Mouse (Mus musculus): ENCODE measurements around the gene Rab22a. TPM values are rescaled to one million over a fixed set of nuclear protein-coding genes. Genes with fewer than 3 reads are reported as not detected.

Rab22a gene
- polyA plus RNA-seq, 1 experiment: 32.6 TPM

DNA sequence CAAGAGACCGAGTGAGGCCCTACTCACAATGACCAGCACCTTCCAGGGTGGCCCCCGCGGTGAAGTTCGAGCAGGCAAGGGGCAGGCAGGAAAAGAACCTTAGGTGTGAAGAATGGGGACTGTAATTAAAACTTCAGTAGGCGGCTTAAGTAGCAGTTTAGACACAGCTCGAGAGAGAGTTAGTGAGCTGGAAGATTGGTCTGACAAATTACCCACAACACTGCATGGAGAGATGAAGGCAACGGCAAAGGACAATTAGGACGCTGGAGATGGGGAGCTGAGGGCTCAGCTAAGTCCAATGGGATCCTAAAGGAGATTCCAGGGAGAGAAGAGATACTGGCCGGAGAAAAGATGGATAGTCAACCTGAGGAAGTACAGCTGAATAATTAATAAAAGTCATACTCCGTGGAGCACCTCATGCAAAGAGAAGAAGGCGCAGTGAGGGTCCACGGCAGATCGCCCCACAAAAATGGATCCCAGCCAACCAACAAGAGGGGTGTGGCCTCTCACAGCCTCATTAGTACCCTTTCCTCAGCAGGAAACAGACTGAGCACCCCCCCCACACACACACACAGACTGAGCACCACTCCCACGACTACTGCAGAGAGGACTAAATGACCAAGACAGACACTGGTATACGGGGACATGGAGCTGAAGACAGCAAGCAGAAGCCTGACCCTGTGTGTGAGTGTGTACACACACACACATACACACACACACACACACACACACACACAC is 17.1 kb upstream of the Rab22a start:
- Histone ChIP-seq H3K4me1 (ENCODE audit: control insufficient read depth, insufficient read depth, low read length) (no peaks in the 10 kb centered on the region), H3K27ac (ENCODE audit: insufficient read depth, low read depth, low read length) (no peak overlapping the region), H3K4me3 (ENCODE audit: insufficient read depth, low read length) (no peak overlapping the region)
- TF ChIP-seq POLR2A (IDR thresholded peaks at IDR 0.05; ENCODE audit: borderline replicate concordance, low read depth, low read length): no peak
- TF ChIP-seq CTCF (IDR thresholded peaks at IDR 0.05; ENCODE audit: low read depth, low read length): no peak

DNA sequence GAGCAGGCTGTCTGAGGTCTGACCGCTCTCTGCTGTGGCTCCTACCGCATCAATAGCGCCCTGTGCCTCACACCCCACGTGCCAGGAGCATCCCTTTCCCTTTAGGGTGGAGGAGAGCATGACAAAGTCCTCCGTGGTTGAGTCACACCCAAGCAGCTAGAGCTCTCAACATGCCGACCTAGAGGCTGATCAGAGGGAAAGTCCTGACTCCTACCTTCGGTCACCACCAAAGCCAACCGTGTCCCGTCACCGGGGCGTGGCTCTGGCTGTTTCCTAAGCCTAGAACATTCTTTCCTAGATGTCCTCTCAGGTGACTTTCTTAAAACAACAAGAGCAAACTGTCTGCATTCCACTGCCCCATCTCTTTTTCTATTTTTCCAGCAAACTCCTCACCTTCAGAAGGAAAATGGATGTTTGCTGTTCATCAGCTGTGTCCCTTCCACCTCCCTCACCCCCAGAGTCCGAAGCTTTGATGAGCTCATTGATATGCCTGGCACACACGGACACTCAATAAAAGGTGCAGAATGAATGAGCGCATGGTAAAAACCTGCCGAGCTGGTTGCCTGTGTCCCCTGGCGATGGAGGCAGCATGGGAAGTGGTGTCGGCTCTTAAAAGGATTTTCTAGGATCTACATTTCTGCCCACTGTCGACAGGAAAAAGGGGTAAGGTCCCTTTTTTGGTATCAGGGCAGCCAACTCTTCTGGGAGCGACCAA is 12.2 kb upstream of the Rab22a start:
- no peak for TF ChIP-seq POLR2A (IDR thresholded peaks at IDR 0.05; ENCODE audit: borderline replicate concordance, low read depth, low read length)
- no peak for TF ChIP-seq CTCF (IDR thresholded peaks at IDR 0.05; ENCODE audit: low read depth, low read length)

DNA sequence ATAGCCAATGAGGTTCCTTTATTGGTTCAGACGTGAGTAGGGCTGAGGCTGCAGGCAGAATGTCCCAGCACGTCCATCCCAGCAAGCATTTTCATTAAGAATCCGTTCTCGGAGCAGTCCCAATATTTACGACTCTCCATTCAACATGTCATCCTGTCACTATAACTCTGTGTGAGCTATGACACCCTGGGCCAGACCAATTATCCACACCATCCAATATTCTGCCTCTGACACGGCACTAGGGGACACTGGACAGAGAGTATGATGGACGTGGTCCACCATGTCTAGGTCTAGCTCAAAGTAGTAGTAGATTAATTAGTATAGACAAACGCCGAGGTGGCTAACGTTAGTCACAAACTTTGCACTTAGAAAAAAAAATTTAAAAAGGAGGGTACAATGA is 9.8 kb upstream of the Rab22a start:
- no peak overlapping the region for H3K4me3 ChIP-seq (ENCODE audit: insufficient read depth, low read length)
- TF ChIP-seq POLR2A (IDR thresholded peaks at IDR 0.05; ENCODE audit: borderline replicate concordance, low read depth, low read length): no peak
- TF ChIP-seq CTCF (IDR thresholded peaks at IDR 0.05; ENCODE audit: low read depth, low read length): no peak
- no peaks in the 10 kb centered on the region for H3K4me1 ChIP-seq (ENCODE audit: control insufficient read depth, insufficient read depth, low read length)
- H3K27ac ChIP-seq (ENCODE audit: insufficient read depth, low read depth, low read length): no peak overlapping the region

More for the DNA sequence above, 12.2 kb upstream of the Rab22a start:
- H3K4me3 ChIP-seq (ENCODE audit: insufficient read depth, low read length): no peak overlapping the region
- H3K27ac ChIP-seq (ENCODE audit: insufficient read depth, low read depth, low read length): no peak overlapping the region
- no peaks in the 10 kb centered on the region for H3K4me1 ChIP-seq (ENCODE audit: control insufficient read depth, insufficient read depth, low read length)

DNA sequence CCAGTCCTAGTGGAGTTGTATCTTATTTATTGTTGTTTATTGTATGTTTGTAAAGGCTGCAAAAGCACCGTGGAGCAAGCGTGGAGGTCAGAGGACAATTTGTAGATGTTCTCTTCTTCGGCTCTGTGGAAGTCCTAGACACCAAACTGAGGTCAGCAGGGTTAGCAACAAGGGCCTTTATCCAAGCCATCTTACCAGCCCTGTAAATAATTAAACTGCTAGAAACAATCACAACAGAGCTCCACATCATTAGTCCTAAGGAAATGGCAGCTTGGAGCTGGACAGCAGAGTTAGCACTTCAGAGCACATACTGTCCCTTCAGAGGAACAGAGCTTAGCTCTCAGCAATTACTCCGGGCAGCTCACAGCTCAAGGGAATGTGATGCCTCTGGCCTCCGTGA is 6.0 kb upstream of the Rab22a start:
- H3K4me3 ChIP-seq (ENCODE audit: insufficient read depth, low read length): no peak overlapping the region
- H3K4me1 ChIP-seq (ENCODE audit: control insufficient read depth, insufficient read depth, low read length): peaks cover 3% of the 10 kb centered on the region
- H3K27ac ChIP-seq (ENCODE audit: insufficient read depth, low read depth, low read length): no peak overlapping the region
- TF ChIP-seq CTCF (IDR thresholded peaks at IDR 0.05; ENCODE audit: low read depth, low read length): no peak
- no peak for TF ChIP-seq POLR2A (IDR thresholded peaks at IDR 0.05; ENCODE audit: borderline replicate concordance, low read depth, low read length)

DNA sequence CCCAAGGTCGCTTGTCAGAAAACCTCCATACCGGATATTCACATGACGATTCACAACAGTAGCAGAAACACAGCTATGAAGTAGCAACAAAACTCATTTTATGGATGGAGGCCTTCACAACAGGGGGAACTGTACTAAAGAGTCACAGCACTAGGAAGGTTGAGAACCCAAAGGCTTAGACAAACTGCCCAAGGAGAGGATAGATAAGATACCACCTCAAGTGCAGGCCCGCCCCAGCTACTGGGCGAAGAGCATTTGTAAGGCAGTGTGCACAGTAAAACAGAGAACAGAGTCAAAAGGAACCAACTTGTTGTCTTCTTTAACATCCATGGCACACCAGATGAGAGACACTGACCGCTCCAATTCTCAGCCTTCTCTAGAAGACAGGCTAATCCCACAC is 1.8 kb upstream of the Rab22a start:
- Histone ChIP-seq H3K27ac (ENCODE audit: insufficient read depth, low read depth, low read length) (no peak overlapping the region), H3K4me3 (ENCODE audit: insufficient read depth, low read length) (no peak overlapping the region), H3K4me1 (ENCODE audit: control insufficient read depth, insufficient read depth, low read length) (peaks cover 14% of the 10 kb centered on the region)
- TF ChIP-seq CTCF (IDR thresholded peaks at IDR 0.05; ENCODE audit: low read depth, low read length) (no peak), POLR2A (IDR thresholded peaks at IDR 0.05; ENCODE audit: borderline replicate concordance, low read depth, low read length) (no peak)

DNA sequence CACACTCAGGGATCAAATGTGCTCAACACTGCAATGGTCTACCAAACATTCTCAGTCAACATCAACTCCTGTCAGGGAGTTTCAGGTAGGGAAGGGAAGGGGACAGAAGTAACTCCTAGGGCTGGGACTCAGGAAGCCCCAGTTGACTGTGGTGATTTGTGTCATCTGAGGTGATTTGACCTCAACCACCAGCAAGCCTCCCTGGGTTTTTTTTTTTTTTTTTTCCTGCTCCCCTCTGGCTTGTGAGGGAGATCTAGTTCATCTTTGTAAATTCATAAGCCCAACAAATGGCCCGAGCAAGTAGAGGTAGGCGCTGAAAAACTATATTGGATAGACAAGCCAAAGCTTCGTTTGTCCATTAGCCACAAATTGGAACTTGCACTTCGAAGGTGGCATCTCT is 1.0 kb upstream of the Rab22a start:
- no peak for TF ChIP-seq POLR2A (IDR thresholded peaks at IDR 0.05; ENCODE audit: borderline replicate concordance, low read depth, low read length)
- TF ChIP-seq CTCF (IDR thresholded peaks at IDR 0.05; ENCODE audit: low read depth, low read length): no peak
- Histone ChIP-seq H3K4me3 (ENCODE audit: insufficient read depth, low read length) (peak overlapping the region; percentile 79), H3K4me1 (ENCODE audit: control insufficient read depth, insufficient read depth, low read length) (peaks cover 14% of the 10 kb centered on the region), H3K27ac (ENCODE audit: insufficient read depth, low read depth, low read length) (no peak overlapping the region)

DNA sequence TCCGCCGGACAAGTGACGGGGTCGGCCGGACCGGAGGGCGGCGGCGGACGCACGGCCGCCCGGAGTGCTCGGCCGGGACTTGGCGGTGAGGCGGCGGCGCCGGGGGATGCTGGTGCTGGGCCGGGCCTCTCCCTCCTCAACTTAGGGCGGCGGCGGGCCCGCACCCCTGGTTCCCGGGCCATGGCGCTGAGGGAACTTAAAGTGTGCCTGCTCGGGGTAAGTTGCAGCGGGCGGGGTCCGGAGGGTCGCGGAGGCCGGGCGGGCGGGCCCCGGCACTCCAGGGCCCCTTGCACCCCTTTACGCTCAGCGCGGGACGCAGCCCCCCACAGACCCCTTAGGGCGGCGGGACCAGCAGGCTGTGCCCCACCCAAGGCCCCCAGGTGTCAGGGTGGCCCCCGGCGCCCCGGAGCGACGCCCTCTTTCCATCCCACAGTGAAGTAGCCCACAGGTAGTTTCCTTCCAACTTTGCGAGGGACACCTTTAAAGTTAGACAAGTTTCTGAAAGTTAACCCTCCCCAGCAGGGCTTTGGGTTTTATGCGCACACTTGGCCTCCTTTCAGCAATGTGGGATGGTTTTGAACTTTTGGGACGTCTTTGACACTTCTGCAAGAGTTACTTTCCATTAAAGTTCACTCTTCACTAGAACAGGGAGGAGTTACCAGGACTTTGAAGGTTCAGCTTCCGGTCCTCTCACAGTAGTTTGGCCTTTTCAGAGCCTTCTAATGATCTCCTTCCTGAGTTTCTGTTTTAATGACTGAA is 545 bp downstream of the Rab22a start:
- peak overlapping the region; percentile 87 for H3K4me3 ChIP-seq (ENCODE audit: insufficient read depth, low read length)
- peaks cover 14% of the 10 kb centered on the region for H3K4me1 ChIP-seq (ENCODE audit: control insufficient read depth, insufficient read depth, low read length)
- peak overlapping the region; percentile 40 for H3K27ac ChIP-seq (ENCODE audit: insufficient read depth, low read depth, low read length)
- TF ChIP-seq CTCF (IDR thresholded peaks at IDR 0.05; ENCODE audit: low read depth, low read length) (no peak), POLR2A (IDR thresholded peaks at IDR 0.05; ENCODE audit: borderline replicate concordance, low read depth, low read length) (no peak)

DNA sequence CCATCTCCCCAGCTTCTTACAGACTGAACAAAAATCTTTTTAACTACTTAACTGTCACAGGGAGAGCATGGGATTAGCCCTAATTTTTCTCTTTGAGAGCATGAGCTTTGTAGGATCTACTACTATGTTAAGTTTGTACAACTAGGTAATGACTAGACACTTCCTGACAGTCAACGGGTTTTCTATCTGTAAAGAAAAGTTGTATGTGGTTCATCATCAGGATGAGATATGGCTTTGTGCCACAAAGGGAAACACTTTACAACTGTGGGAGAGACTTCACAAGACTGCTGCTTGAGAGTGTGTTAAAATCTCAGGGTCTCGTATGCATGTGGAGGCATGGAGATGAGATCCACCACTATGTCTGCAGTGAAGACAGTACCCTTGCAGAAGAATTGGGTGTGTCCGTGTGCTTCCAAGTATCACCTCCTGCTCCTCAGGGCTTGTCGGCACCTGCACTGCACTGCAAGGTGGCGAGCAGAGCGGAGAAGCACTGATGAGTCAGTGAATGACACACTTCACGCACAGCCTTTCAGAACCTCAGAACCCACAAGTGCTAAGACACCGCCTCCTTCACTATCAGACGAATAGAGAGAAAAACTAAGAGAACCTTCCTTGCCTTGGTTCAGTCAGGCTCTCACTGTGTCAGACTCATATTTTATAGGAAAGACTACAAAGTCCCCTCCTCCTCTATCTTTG is 2.8 kb downstream of the Rab22a start:
- Histone ChIP-seq H3K27ac (ENCODE audit: insufficient read depth, low read depth, low read length) (no peak overlapping the region), H3K4me1 (ENCODE audit: control insufficient read depth, insufficient read depth, low read length) (peaks cover 22% of the 10 kb centered on the region), H3K4me3 (ENCODE audit: insufficient read depth, low read length) (no peak overlapping the region)
- TF ChIP-seq POLR2A (IDR thresholded peaks at IDR 0.05; ENCODE audit: borderline replicate concordance, low read depth, low read length) (no peak), CTCF (IDR thresholded peaks at IDR 0.05; ENCODE audit: low read depth, low read length) (no peak)

DNA sequence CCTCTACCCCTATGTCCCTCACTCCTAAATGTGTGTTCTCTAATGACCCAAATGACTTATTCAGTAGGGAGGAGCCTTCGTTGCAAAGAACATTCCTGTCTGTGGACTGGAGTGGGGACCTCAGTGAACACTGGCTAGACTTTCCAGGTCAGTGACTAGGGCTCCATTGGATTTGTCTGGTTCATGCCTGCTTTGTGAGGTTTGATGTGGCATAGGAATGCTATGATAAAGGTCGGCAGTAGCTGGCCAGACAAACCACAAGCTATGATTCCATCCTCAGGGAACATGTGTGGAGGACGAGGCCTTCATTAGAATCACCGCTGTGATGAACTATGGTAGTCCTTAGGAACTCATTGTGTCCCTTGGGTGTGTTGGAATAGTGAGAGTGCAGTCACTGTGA is 5.2 kb downstream of the Rab22a start:
- H3K27ac ChIP-seq (ENCODE audit: insufficient read depth, low read depth, low read length): no peak overlapping the region
- no peak overlapping the region for H3K4me3 ChIP-seq (ENCODE audit: insufficient read depth, low read length)
- TF ChIP-seq CTCF (IDR thresholded peaks at IDR 0.05; ENCODE audit: low read depth, low read length): no peak
- no peak for TF ChIP-seq POLR2A (IDR thresholded peaks at IDR 0.05; ENCODE audit: borderline replicate concordance, low read depth, low read length)
- H3K4me1 ChIP-seq (ENCODE audit: control insufficient read depth, insufficient read depth, low read length): peaks cover 15% of the 10 kb centered on the region

Data from bone marrow macrophage, adult 2 months (primary cell).